Mouse (Mus musculus): ENCODE data around the gene Eef1e1.

DNA sequence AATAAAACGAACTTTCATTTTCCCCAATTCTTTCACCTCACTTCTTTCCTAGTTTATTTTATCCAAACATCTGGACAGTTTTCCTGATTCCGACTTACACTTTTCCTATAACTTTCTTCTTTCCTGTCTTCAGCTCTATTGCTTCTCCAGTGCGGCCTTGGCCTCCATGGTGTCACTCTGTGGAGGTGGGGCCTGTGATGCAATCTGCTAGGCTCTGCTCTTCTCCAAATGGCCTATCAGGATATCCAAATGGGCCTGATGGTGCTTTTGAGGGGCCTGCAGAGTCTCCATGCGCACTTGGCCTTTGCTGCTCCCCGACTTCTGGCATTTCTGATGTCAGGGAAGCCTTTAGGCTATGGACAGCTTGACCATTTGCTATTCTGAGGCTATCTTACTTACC lies 35.6 kb downstream of the Eef1e1 start:
- no peak for TF ChIP-seq MAX (IDR thresholded peaks at IDR 0.05; ENCODE audit: low read length)
- no peak for TF ChIP-seq GATA1 (IDR thresholded peaks at IDR 0.05; ENCODE audit: low read depth, low read length)
- TF ChIP-seq POLR2A (IDR thresholded peaks at IDR 0.05; ENCODE audit: control insufficient read depth in 1 of 2, insufficient read depth in 1 of 2, low read depth in 1 of 2, low read length in 2 of 2, poor library complexity in 1 of 2) = no peak
- TF ChIP-seq RAD21 (IDR thresholded peaks at IDR 0.05; ENCODE audit: low read depth, low read length) = no peak
- no peak for TF ChIP-seq POLR2AphosphoS2 (IDR thresholded peaks at IDR 0.05; ENCODE audit: low read length)
- no peak for TF ChIP-seq USF1 (IDR thresholded peaks at IDR 0.05; ENCODE audit: low read depth, low read length)
- TF ChIP-seq ZNF384 (IDR thresholded peaks at IDR 0.05; ENCODE audit: low read depth, low read length) = no peak
- no peak for TF ChIP-seq CTCF (IDR thresholded peaks at IDR 0.05 in 2 of 3, conservative IDR thresholded peaks at IDR 0.05 in 1 of 3; ENCODE audit: control insufficient read depth in 1 of 3, insufficient read depth in 1 of 3, low read depth in 2 of 3, low read length in 3 of 3, poor library complexity in 1 of 3, severe bottlenecking in 1 of 3)
- no peak for TF ChIP-seq ZC3H11A (IDR thresholded peaks at IDR 0.05; ENCODE audit: low read depth, low read length)
